Mouse (Mus musculus): ENCODE data around the gene Zbtb5. TPM values are rescaled to one million over a fixed set of nuclear protein-coding genes. Genes with fewer than 3 reads are reported as not detected.
"Not testable (repeated sequence)": the region's sequence is repeated elsewhere in the genome, so short reads cannot be mapped to it uniquely, and the experiment has no call there.

Zbtb5 gene
- polyA plus RNA-seq, 1 experiment from 2014 or later = 48.6 TPM

GRCm38 (mm10) chr4:44998071-44998470 is 14.1 kb downstream of the Zbtb5 start:
- Histone ChIP-seq H3K4me3 (replicated peaks) (no peak overlapping the region), H3K9ac (no peak overlapping the region), H3K4me1 (peaks cover 6% of the 10 kb centered on the region; the same call in 1 of the 2 replicates), H3K27ac (no peak overlapping the region), H3K27me3 (no peaks in the 10 kb centered on the region), H3K9me3 (no peaks in the 10 kb centered on the region), H3K36me3 (replicated peaks) (peaks cover 17% of the 10 kb centered on the region), H3K4me2 (no peak overlapping the region)
- 69% methylated on average over 3 of the region's 3 CpGs for WGBS
- ATAC-seq (ENCODE audit: low FRiP score) = no peak

- 85% methylated on average over 18 of the region's 18 CpGs for WGBS
- Histone ChIP-seq H3K4me3 (replicated peaks) (no peak overlapping the region), H3K4me1 (peaks cover 6% of the 10 kb centered on the region; the same call in 1 of the 2 replicates), H3K36me3 (replicated peaks) (peaks cover 45% of the 10 kb centered on the region), H3K4me2 (no peak overlapping the region), H3K27me3 (no peaks in the 10 kb centered on the region), H3K27ac (no peak overlapping the region), H3K9ac (no peak overlapping the region), H3K9me3 (no peaks in the 10 kb centered on the region)
- no peak for ATAC-seq (ENCODE audit: low FRiP score)
These were observed 17.4 kb downstream of the Zbtb5 start for GRCm38 (mm10) chr4:44994776-44995175.

DNA sequence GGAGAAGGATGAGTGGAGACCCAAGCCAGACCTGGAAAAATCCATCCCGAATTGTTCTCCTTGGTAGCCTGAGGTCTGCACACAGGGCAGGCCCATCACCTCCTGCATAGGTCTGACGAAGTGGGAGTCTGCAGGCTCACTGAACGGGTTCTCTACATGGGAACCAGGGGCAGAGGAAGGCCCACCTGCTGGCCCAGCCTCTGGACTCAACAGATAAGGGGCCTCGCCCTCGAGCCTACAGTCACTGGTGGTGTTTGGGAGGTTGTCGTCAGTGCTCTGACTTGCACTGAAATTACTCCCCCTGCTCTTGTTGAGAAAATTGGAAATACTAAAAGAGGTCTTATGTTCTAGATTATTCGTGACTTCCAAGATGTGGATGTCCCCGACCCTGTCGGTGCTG is 18.4 kb downstream of the Zbtb5 start:
- peaks cover 6% of the 10 kb centered on the region; the same call in 1 of the 2 replicates for H3K4me1 ChIP-seq
- WGBS = 96% methylated on average over 9 of the region's 9 CpGs
- no peak overlapping the region for H3K9ac ChIP-seq
- H3K36me3 ChIP-seq (replicated peaks) = peaks cover 54% of the 10 kb centered on the region
- H3K9me3 ChIP-seq = no peaks in the 10 kb centered on the region
- H3K4me3 ChIP-seq (replicated peaks) = no peak overlapping the region
- no peak overlapping the region for H3K27ac ChIP-seq
- no peak for ATAC-seq (ENCODE audit: low FRiP score)
- no peaks in the 10 kb centered on the region for H3K27me3 ChIP-seq
- H3K4me2 ChIP-seq = no peak overlapping the region

GRCm38 (mm10) chr4:44993179-44993578 is 19.0 kb downstream of the Zbtb5 start:
- H3K4me1 ChIP-seq; H3K27ac ChIP-seq; H3K4me3 ChIP-seq (replicated peaks); H3K4me2 ChIP-seq; H3K27me3 ChIP-seq; ATAC-seq (ENCODE audit: low FRiP score); H3K9me3 ChIP-seq; H3K9ac ChIP-seq: not testable (repeated sequence)
- peaks cover 54% of the 10 kb centered on the region for H3K36me3 ChIP-seq (replicated peaks)
- 94% methylated on average over 14 of the region's 14 CpGs for WGBS

DNA sequence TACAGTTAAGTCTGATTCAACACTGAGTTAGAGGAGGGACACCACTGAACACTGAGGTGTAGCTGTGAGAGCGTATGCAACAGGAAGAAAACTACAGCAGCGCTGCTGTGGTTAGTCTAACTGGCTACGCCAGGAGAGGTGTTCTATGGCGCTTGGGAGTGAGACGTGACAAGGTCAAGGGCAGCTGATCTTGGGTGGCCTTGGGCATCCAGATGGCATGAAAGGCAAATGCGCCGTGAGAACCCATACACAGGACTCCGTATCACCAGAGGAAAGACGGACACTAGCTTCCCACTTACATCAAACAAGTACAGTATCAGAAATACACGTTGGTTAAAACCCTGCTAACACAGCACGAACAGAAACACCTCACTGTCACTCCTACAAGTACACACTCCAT is 19.9 kb downstream of the Zbtb5 start:
- H3K4me1 ChIP-seq; H3K4me2 ChIP-seq; H3K9ac ChIP-seq; ATAC-seq (ENCODE audit: low FRiP score); H3K4me3 ChIP-seq (replicated peaks); H3K9me3 ChIP-seq; H3K27ac ChIP-seq; H3K27me3 ChIP-seq: not testable (repeated sequence)
- H3K36me3 ChIP-seq (replicated peaks) = peaks cover 60% of the 10 kb centered on the region
- 94% methylated on average over 11 of the region's 11 CpGs for WGBS

DNA sequence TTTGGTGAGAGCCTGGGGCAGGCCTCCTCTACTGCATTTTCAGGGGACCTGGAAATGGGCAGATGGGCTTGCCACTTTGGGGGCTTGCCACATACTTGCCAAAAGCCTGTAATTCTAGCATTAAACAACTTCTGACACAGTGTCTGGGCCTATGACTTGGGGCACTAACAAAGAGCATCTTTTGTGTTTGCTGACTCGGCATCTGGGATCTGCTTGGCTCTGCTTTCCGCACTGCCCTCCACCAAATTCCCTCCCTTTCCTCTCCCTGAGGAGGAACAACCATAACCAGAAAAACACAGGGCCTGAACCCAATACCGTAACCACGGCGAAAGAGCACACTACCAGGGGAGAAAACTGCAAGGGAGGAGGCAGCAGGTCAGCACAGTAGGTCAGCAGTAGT is 21.7 kb downstream of the Zbtb5 start:
- Histone ChIP-seq H3K4me1 (no peaks in the 10 kb centered on the region), H3K4me2 (no peak overlapping the region), H3K27ac (no peak overlapping the region), H3K9me3 (no peaks in the 10 kb centered on the region), H3K36me3 (replicated peaks) (peaks cover 61% of the 10 kb centered on the region), H3K4me3 (replicated peaks) (no peak overlapping the region), H3K9ac (no peak overlapping the region), H3K27me3 (no peaks in the 10 kb centered on the region)
- no peak for ATAC-seq (ENCODE audit: low FRiP score)
- WGBS = 97% methylated on average over 5 of the region's 5 CpGs

DNA sequence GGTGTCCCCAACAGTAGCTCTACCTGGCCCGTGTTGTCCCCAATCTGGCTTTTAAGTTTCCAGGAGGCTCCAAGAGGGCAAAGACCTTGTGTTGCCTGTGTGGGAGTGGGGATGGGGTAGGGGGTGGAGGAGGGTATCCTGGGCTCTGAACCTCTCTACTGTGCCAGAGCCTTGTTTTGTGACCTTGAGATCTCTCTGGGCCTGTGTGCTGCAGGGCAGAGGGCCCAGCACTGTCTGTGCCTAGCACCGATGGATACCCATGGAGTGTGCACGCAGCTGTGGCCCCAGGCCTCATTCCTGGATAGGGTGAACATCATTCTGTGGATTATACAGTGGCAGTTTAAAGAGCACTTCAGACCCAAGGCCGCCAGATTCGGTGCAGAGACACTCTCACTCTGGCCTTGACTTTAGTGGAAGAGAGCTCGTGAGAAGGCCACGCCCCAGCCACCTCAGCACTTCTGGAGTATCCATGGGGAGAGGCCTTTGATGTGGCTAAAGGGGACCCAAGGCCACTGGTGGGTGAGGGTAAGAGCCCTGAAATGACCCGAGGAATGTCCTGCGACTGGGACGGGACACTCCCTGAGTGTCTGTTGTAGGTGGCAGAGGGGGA is 29.0 kb downstream of the Zbtb5 start:
- no peak overlapping the region for H3K9ac ChIP-seq
- ATAC-seq (ENCODE audit: low FRiP score) = no peak
- H3K27me3 ChIP-seq = no peaks in the 10 kb centered on the region
- H3K9me3 ChIP-seq = no peaks in the 10 kb centered on the region
- H3K4me1 ChIP-seq = peaks cover 14% of the 10 kb centered on the region
- no peak overlapping the region for H3K27ac ChIP-seq
- 92% methylated on average over 10 of the region's 10 CpGs for WGBS
- no peak overlapping the region for H3K4me3 ChIP-seq (replicated peaks)
- H3K36me3 ChIP-seq (replicated peaks) = peaks cover 11% of the 10 kb centered on the region
- H3K4me2 ChIP-seq = no peak overlapping the region

DNA sequence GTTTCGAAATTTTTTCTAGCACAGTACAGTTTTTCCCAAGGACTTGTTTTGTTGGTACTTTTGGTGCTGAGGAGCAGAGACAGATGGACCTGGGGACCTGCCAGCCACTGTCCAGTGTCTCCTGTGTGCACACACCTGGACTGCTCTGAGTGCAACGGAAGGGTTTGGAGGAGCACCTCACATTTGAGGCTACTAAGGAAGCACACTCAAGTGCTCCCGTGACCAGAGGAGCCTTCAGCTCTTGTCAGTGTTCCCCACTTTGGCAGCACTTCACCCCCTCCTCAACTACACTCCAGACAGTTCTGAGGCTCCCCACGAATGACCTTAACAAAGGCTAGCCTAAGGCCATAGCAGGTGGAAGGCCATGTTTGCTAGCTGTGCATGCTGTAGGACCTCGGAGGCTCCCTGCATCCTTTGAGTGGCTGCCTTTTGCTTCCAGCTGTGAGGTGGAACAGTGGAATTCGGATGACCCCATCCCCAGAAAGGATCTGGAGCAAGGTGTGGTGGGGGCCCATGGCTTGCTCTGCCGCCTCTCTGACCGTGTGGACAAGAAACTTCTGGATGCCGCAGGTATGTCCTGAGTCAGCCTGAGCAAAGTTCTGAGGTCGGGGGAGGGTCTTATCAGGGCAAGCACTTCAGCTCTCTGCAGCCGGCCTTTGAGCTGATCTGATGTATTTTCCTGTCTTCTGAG is 29.6 kb downstream of the Zbtb5 start:
- WGBS = 72% methylated on average over 11 of the region's 11 CpGs
- Histone ChIP-seq H3K9me3 (no peaks in the 10 kb centered on the region), H3K36me3 (replicated peaks) (peaks cover 8% of the 10 kb centered on the region), H3K4me2 (0 out of 2 replicates have a peak overlapping the region, but pooled peaks have one; percentile 94), H3K27me3 (no peaks in the 10 kb centered on the region), H3K27ac (no peak overlapping the region), H3K4me1 (peaks cover 14% of the 10 kb centered on the region), H3K4me3 (replicated peaks) (no peak overlapping the region), H3K9ac (no peak overlapping the region)
- no peak for ATAC-seq (ENCODE audit: low FRiP score)

GRCm38 (mm10) chr4:44981974-44982287 is 30.3 kb downstream of the Zbtb5 start:
- Histone ChIP-seq H3K9me3 (no peaks in the 10 kb centered on the region), H3K4me3 (replicated peaks) (peak overlapping the region; percentile 72), H3K4me2 (peak overlapping the region; percentile 94), H3K27me3 (no peaks in the 10 kb centered on the region), H3K4me1 (peaks cover 14% of the 10 kb centered on the region), H3K9ac (peak overlapping the region; percentile 81), H3K27ac (peak overlapping the region; percentile 73; the same call in 1 of the 2 replicates), H3K36me3 (replicated peaks) (peaks cover 5% of the 10 kb centered on the region; the same call in 1 of the 2 replicates)
- no peak for ATAC-seq (ENCODE audit: low FRiP score)
- WGBS = 14% methylated on average over 5 of the region's 5 CpGs

DNA sequence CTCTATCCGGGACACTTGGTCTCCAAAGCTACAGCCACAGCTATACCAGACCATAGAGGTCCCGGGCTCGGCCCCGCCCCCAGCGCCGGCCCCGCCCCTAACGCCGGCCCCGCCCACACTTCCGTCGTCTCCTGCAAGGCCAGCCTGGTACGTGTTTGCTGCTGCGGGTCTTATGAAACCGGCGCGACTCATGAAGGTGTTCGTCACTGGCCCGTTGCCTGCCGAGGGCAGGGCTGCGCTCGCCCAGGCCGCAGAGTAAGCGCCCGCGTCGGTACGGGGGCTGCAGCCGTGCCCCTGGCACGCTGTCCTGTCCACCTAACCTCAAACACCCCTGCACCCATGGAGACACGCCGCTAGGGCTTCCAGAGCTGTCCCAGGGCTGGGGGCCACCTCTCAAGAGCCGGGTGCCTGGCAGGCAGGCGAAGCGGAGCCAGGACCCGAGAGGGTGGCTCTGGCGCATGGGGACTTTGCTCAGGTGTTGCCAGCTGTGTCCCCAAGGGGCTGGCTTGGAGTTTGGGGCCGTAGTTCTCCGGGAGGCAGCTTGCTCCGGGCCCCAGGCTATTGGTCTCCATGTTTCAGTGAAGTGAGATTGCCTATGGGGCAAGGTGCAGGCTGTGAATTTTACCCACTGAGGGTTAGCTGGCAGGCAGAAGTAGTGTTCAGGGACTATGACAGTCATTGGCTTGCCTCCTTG is 30.8 kb downstream of the Zbtb5 start, which contains the start of gene Grhpr:
TSS of gene Grhpr (plus strand) at position 116 of the 694 bp plus-strand sequence.
- Histone ChIP-seq H3K36me3 (replicated peaks) (peaks cover 5% of the 10 kb centered on the region; the same call in 1 of the 2 replicates), H3K27me3 (no peaks in the 10 kb centered on the region), H3K4me2 (peak within 1 kb of the TSS; percentile 94), H3K9ac (peak within 1 kb of the TSS; percentile 81), H3K9me3 (no peaks in the 10 kb centered on the region), H3K4me3 (replicated peaks) (peak within 1 kb of the TSS; percentile 72), H3K4me1 (peaks cover 14% of the 10 kb centered on the region), H3K27ac (peak within 1 kb of the TSS; percentile 73)
- peak; percentile 95 for ATAC-seq (ENCODE audit: low FRiP score)
- under 1% methylated on average over 40 of the region's 40 CpGs for WGBS

DNA sequence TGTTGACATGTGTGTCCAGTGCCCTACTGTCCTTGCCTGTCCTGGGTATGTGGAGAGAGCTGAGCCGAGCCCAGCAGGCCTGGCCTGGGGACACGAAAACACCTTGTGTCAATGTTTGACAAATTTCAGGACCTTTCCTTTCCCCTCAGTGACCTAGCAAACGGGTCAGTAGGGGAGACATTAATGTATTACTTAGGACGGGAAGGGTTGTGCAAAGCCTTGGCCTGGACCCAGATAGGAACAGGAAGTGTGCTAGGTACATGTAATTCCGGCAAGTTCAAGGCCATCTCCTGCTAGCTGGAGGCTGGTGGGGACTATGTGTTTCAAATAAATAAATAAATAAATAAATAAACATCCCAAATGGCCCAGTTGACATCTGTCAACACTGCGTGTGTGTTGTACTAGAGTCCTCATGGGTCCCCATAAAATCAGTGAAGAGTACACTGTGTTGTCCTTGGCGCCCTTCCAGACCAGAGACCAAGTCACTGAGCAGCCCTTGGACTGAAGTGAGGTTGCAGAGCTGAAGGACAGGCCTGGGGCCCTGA is 32.3 kb downstream of the Zbtb5 start:
- H3K4me3 ChIP-seq (replicated peaks) = no peak overlapping the region
- 88% methylated on average over 7 of the region's 7 CpGs for WGBS
- H3K4me2 ChIP-seq = no peak overlapping the region
- H3K27ac ChIP-seq = no peak overlapping the region
- H3K4me1 ChIP-seq = peaks cover 14% of the 10 kb centered on the region
- no peaks in the 10 kb centered on the region for H3K9me3 ChIP-seq
- H3K27me3 ChIP-seq = no peaks in the 10 kb centered on the region
- no peak for ATAC-seq (ENCODE audit: low FRiP score)
- H3K36me3 ChIP-seq (replicated peaks) = 0 out of 2 replicates have a peak, but pooled peaks cover 5% of the 10 kb centered on the region
- H3K9ac ChIP-seq = no peak overlapping the region

DNA sequence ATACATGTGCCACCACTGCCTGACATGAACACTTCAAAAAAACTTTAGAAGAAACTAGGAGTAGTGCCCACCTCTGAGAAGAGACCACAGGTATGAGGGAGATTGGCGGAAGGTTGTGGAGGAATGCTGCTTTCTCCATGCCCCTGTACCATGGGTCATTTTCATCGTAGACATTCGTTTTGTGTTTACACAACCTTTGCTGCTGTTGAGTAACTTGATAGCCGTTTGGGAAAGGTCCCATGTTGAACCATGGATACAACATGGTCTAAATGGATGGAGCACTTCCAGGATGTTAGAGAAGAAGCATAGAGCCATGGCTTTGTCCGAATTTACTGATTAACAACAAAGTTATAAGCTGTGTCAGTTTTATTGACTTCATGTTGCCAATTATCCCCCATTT is 34.0 kb downstream of the Zbtb5 start:
- H3K4me1 ChIP-seq = peaks cover 14% of the 10 kb centered on the region
- H3K36me3 ChIP-seq (replicated peaks) = no peaks in the 10 kb centered on the region
- no peaks in the 10 kb centered on the region for H3K27me3 ChIP-seq
- no peak overlapping the region for H3K4me3 ChIP-seq (replicated peaks)
- H3K4me2 ChIP-seq = no peak overlapping the region
- no peak overlapping the region for H3K9ac ChIP-seq
- H3K27ac ChIP-seq = no peak overlapping the region
- 85% methylated on average over 5 of the region's 5 CpGs for WGBS
- H3K9me3 ChIP-seq = no peaks in the 10 kb centered on the region
- ATAC-seq (ENCODE audit: low FRiP score) = no peak
